Mouse (Mus musculus) myocyte (in vitro differentiated cells): ENCODE results near the gene Dennd2c. TPM values are rescaled to one million over a fixed set of nuclear protein-coding genes. Genes with fewer than 3 reads are reported as not detected.

Experiments used
- H3K27me3 ChIP-seq: one replicate; pipeline ENCODE4 v1.6.1; 2011; ENCODE audit not compliant: control insufficient read depth, insufficient read depth, insufficient read length
- H3K36me3 ChIP-seq: one replicate; pipeline ENCODE4 v1.6.1; 2011; ENCODE audit not compliant: control insufficient read depth, insufficient read depth
- H3K4me2 ChIP-seq: one replicate; pipeline ENCODE4 v1.6.1; 2011; ENCODE audit warnings: low read depth, control low read depth
- H3K4me3 ChIP-seq: one replicate; pipeline ENCODE4 v1.5.1; 2011; ENCODE audit warnings: mild to moderate bottlenecking, control low read depth, moderate library complexity
- H3K79me2 ChIP-seq: one replicate; pipeline ENCODE4 v1.6.1; 2011; ENCODE audit not compliant: control insufficient read depth, insufficient read depth
- H3ac ChIP-seq: one replicate; pipeline ENCODE4 v1.6.1; 2011; ENCODE audit not compliant: control insufficient read depth, insufficient read length
- CEBPB ChIP-seq: IDR thresholded peaks from 2 replicates; pipeline ENCODE4 v1.6.1; 2011; ENCODE audit warnings: mild to moderate bottlenecking, moderate library complexity; ENCODE audit not compliant: poor library complexity, insufficient read depth, severe bottlenecking
- E2F4 ChIP-seq: IDR thresholded peaks from one replicate; pipeline ENCODE4 v1.6.1; 2011; ENCODE audit warnings: mild to moderate bottlenecking, control low read depth, moderate library complexity; ENCODE audit not compliant: insufficient read depth
- MAX ChIP-seq: IDR thresholded peaks from one replicate; pipeline ENCODE4 v1.6.1; 2011; ENCODE audit warnings: low read depth, mild to moderate bottlenecking, control low read depth
- MYOD1 ChIP-seq, 3 experiments: IDR thresholded peaks; one replicate each; pipeline ENCODE4 v1.6.1; 2011; ENCODE audit warnings: control low read depth in 2 of 3, low read depth in 2 of 3, mild to moderate bottlenecking in 2 of 3, moderate library complexity in 1 of 3; ENCODE audit not compliant: insufficient read length in 2 of 3, control insufficient read depth in 1 of 3
- MYOG ChIP-seq, 3 experiments: IDR thresholded peaks; one replicate each; pipeline ENCODE4 v1.6.1; 2011; ENCODE audit warnings: control low read depth in 2 of 3, low read depth in 2 of 3, mild to moderate bottlenecking in 2 of 3; ENCODE audit not compliant: insufficient read length in 2 of 3, control insufficient read depth in 1 of 3, insufficient read depth in 1 of 3
- POLR2A ChIP-seq: IDR thresholded peaks from one replicate; pipeline ENCODE4 v1.6.1; 2011; ENCODE audit warnings: low read depth, mild to moderate bottlenecking, control low read depth, moderate library complexity; ENCODE audit not compliant: insufficient read length
- POLR2AphosphoS2 ChIP-seq: IDR thresholded peaks from one replicate; pipeline ENCODE4 v1.6.1; 2011; ENCODE audit warnings: low read depth, control low read depth; ENCODE audit not compliant: insufficient read length
- REST ChIP-seq: IDR thresholded peaks from one replicate; pipeline ENCODE4 v1.6.1; 2011; ENCODE audit warnings: mild to moderate bottlenecking, control low read depth, moderate library complexity; ENCODE audit not compliant: insufficient read depth, insufficient read length
- SRF ChIP-seq: IDR thresholded peaks from one replicate; pipeline ENCODE4 v1.6.1; 2011; ENCODE audit warnings: low read depth; ENCODE audit not compliant: control insufficient read depth, insufficient read length
- TCF12 ChIP-seq: IDR thresholded peaks from one replicate; pipeline ENCODE4 v1.6.1; 2011; ENCODE audit warnings: mild to moderate bottlenecking, control low read depth; ENCODE audit not compliant: poor library complexity, insufficient read depth, severe bottlenecking
- TCF3 ChIP-seq: IDR thresholded peaks from one replicate; pipeline ENCODE4 v1.6.1; 2011; ENCODE audit warnings: low read depth, control low read depth; ENCODE audit not compliant: insufficient read length
- USF1 ChIP-seq: IDR thresholded peaks from one replicate; pipeline ENCODE4 v1.6.1; 2011; ENCODE audit warnings: low read depth, mild to moderate bottlenecking, control low read depth, moderate library complexity
- polyA plus RNA-seq: library from polyadenylated mRNA; unstranded; fragments of >200 nt; fragmentation: generic; extraction: Trizol; gene quantifications from one replicate; pipeline ENCODE4 v1.2.1, GENCODE M21; 2012; ENCODE audit warnings: missing spikeins

Dennd2c gene
- polyA plus RNA-seq, 1 experiment: 2.4 TPM

DNA sequence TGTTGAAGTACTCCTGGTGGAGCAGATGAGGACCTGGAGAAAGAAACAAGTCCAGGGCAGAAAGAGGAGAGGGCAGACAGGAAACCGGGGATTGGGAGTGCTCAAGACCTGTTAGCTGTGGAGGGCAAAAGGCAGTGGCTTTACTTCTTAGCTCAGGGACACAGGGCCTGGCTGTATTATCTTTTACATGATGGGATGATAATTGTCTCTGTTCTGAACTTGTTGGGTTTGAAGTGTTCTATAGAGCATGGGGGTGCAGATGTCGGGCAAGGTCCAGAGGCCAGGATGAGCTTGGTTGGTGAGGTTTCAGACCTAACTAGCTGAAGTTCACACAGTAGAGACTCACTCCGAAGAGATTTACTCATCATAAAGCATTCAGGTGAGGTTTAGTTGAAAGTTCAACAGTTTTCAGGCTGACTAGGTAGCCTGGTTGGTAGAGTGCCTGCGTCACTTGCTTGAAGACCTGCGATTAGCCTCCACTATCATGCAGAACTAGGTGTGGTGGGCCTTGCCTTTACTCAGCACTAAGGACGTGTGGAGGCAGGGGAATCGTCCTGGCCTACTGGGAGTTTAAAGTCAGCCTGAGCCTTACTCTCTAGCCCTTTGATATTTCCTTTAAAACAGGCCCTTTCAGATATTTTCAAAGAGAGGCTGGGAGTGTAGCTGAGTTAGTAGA is 5.3 kb downstream of the Dennd2c start:
- no peak overlapping the region for H3ac ChIP-seq
- no peaks in the 10 kb centered on the region for H3K27me3 ChIP-seq
- no peaks in the 10 kb centered on the region for H3K36me3 ChIP-seq
- no peak overlapping the region for H3K4me3 ChIP-seq
- H3K79me2 ChIP-seq: no peaks in the 10 kb centered on the region
- no peak overlapping the region for H3K4me2 ChIP-seq
- no peak for TF ChIP-seq POLR2AphosphoS2
- no peak for TF ChIP-seq TCF3
- TF ChIP-seq TCF12: no peak
- TF ChIP-seq CEBPB: no peak
- TF ChIP-seq MYOG (IDR thresholded peaks at IDR 0.05; ENCODE audit: control insufficient read depth in 1 of 3, insufficient read depth in 1 of 3, insufficient read length in 2 of 3, low read depth in 2 of 3): no peak
- TF ChIP-seq REST: no peak
- no peak for TF ChIP-seq SRF

DNA sequence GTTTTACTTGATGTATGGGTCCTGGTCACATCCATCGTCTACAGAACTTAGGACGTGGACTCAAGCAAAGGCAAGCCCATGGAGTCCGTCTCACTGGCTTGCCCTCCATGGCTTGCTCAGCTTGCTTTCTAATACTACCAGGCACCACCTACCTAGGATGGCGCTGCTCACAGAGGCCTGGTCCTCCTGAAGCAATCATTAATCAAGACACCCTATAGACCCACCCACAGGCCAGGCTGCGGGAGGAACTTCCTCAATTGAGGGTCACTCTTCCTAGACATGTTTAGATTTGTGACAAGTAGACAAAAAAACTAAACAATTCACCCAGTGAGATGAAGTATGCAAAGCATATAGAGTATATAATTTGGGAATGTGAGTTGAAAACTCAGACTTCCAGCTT is 9.8 kb downstream of the Dennd2c start:
- Histone ChIP-seq H3K79me2 (no peaks in the 10 kb centered on the region), H3K36me3 (no peaks in the 10 kb centered on the region), H3K27me3 (no peaks in the 10 kb centered on the region), H3K4me2 (no peak overlapping the region), H3ac (no peak overlapping the region), H3K4me3 (no peak overlapping the region)
- TF ChIP-seq POLR2A (no peak), MYOG (IDR thresholded peaks at IDR 0.05; ENCODE audit: control insufficient read depth in 1 of 3, insufficient read depth in 1 of 3, insufficient read length in 2 of 3, low read depth in 2 of 3) (no peak)

DNA sequence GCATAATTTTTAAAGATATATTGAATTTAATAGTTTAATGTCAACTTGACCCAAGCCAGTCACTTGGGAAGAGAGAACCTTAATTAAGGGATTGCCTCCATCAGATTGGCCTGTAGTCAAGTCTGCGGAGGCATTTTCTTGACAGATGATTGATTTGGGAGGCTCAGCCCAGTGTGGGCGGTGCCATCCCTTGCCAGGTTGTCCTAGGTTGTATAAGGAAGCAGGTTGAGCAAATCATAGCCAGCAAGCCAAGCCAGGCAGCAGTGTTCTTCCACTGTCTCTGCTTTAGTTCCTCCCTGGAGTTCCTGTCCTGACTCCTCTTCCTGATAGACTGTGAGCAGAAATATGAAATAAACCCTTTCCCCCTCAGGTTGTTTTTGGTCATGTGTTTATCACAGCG is 21.2 kb downstream of the Dennd2c start:
- TF ChIP-seq POLR2AphosphoS2 (no peak), USF1 (no peak), SRF (no peak), TCF12 (no peak), POLR2A (no peak), TCF3 (no peak), MYOG (IDR thresholded peaks at IDR 0.05; ENCODE audit: control insufficient read depth in 1 of 3, insufficient read depth in 1 of 3, insufficient read length in 2 of 3, low read depth in 2 of 3) (no peak), REST (no peak), MYOD1 (IDR thresholded peaks at IDR 0.05; ENCODE audit: control insufficient read depth in 1 of 3, insufficient read length in 2 of 3, low read depth in 2 of 3) (no peak), E2F4 (no peak), MAX (no peak), CEBPB (no peak)
- Histone ChIP-seq H3K4me3 (no peak overlapping the region), H3ac (no peak overlapping the region), H3K27me3 (no peaks in the 10 kb centered on the region), H3K4me2 (no peak overlapping the region), H3K79me2 (no peaks in the 10 kb centered on the region), H3K36me3 (no peaks in the 10 kb centered on the region)

DNA sequence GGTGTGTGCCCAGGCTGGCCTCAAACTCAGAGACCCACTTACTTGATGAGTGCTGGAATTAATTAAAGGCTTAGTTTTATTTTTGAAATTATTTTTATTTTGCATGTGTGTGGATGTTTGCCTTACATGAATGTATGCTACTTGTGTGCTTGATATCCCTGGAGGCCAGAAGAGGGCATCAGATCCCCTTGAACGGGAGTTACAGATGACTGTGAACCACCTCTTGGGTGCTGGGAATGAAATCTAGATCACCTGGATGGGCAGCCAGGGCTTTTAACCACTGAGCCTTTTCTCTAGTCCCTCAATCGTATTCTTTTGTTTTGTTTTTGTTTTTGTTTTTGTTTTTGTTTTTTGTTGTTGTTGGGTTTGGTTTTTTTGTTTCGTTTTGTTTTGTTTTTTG is 23.7 kb downstream of the Dennd2c start:
- Histone ChIP-seq H3K4me3 (no peak overlapping the region), H3K79me2 (no peaks in the 10 kb centered on the region), H3K36me3 (no peaks in the 10 kb centered on the region), H3ac (no peak overlapping the region), H3K27me3 (no peaks in the 10 kb centered on the region), H3K4me2 (no peak overlapping the region)
- TF ChIP-seq MYOG (IDR thresholded peaks at IDR 0.05; ENCODE audit: control insufficient read depth in 1 of 3, insufficient read depth in 1 of 3, insufficient read length in 2 of 3, low read depth in 2 of 3) (no peak), REST (no peak), SRF (no peak), MAX (no peak), CEBPB (no peak), MYOD1 (IDR thresholded peaks at IDR 0.05; ENCODE audit: control insufficient read depth in 1 of 3, insufficient read length in 2 of 3, low read depth in 2 of 3) (no peak), TCF3 (no peak), POLR2A (no peak), USF1 (no peak)

DNA sequence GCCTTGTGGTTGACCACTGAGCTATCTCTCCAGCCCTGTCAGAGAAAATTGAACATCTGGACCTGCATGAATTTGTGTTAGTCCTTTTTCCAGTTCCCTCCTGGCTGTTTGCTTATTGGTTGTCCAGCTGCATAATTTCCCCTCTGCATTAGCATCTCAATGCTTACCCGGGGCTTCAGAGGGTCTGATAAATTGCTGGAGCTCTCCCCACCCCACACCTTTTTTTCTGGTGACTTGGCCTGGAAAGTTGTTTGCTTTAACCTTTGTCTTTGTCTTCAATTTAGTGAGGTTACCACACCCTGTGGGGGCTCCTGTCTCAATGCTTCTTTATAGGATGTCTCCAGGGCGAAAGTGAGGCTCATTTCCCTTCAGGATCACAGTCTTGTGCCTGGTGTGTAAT is 24.8 kb downstream of the Dennd2c start:
- TF ChIP-seq TCF3: no peak
- no peak for TF ChIP-seq E2F4
- no peak for TF ChIP-seq POLR2AphosphoS2
- no peak for TF ChIP-seq CEBPB
- TF ChIP-seq SRF: no peak
- TF ChIP-seq REST: no peak
- no peak for TF ChIP-seq MYOD1 (IDR thresholded peaks at IDR 0.05; ENCODE audit: control insufficient read depth in 1 of 3, insufficient read length in 2 of 3, low read depth in 2 of 3)
- TF ChIP-seq MAX: no peak
- TF ChIP-seq TCF12: no peak
- TF ChIP-seq USF1: no peak
- TF ChIP-seq MYOG (IDR thresholded peaks at IDR 0.05; ENCODE audit: control insufficient read depth in 1 of 3, insufficient read depth in 1 of 3, insufficient read length in 2 of 3, low read depth in 2 of 3): no peak
- TF ChIP-seq POLR2A: no peak
- Histone ChIP-seq H3K27me3 (no peaks in the 10 kb centered on the region), H3K4me2 (no peak overlapping the region), H3ac (no peak overlapping the region), H3K79me2 (no peaks in the 10 kb centered on the region), H3K4me3 (no peak overlapping the region), H3K36me3 (no peaks in the 10 kb centered on the region)
